Mouse (Mus musculus): ENCODE data around the gene Zfp568.

Zfp568 gene

GRCm38 (mm10) chr7:30053591-30053990 lies 69.8 kb downstream of the Zfp568 start:
- DNase-seq (ENCODE audit: low spot score): no peak

GRCm38 (mm10) chr7:30060341-30060740 lies 76.6 kb downstream of the Zfp568 start:
- DNase-seq (ENCODE audit: low spot score): no peak

- DNase-seq (ENCODE audit: low spot score): no peak
Measured at GRCm38 (mm10) chr7:30062478-30062877, 78.7 kb downstream of the Zfp568 start.

- no peak for DNase-seq (ENCODE audit: low spot score)
Measured at GRCm38 (mm10) chr7:30064622-30065021, 80.9 kb downstream of the Zfp568 start.

GRCm38 (mm10) chr7:30072146-30073028 lies 88.6 kb downstream of the Zfp568 start, which contains the start of gene Zfp82:
Gene Zfp82, minus strand, starts transcription at chr7:30072900.
- peak; percentile 84 for DNase-seq (ENCODE audit: low spot score)
